Mouse (Mus musculus) CD4-positive, CD25-positive, alpha-beta regulatory T cell, adult 4 months (primary cell): ENCODE results near the gene Ccnt1. TPM values are rescaled to one million over a fixed set of nuclear protein-coding genes. Genes with fewer than 3 reads are reported as not detected.

Experiments used
- ATAC-seq: one replicate; pipeline ENCODE4 v1.8.0; 2017
- polyA plus RNA-seq, 2 experiments: library from polyadenylated mRNA; unstranded; fragments of 100-300 nt; shearing (Covaris generic); gene quantifications; one replicate each; pipeline ENCODE4 v1.2.1; 2017

Ccnt1 gene
- polyA plus RNA-seq, 2 experiments from 2014 or later, result 103 to 104 TPM

GRCm38 (mm10) chr15:98507321-98507720 is 63.4 kb downstream of the Ccnt1 start:
- ATAC-seq, result no peak

GRCm38 (mm10) chr15:98506253-98506957 is 64.3 kb downstream of the Ccnt1 start:
- ATAC-seq, result peak; percentile 18

- peak; percentile 66 for ATAC-seq
These were observed 66.2 kb downstream of the Ccnt1 start for GRCm38 (mm10) chr15:98504514-98504913.

- ATAC-seq, result no peak
These were observed 67.4 kb downstream of the Ccnt1 start for GRCm38 (mm10) chr15:98503317-98503716.

GRCm38 (mm10) chr15:98497631-98498030 is 73.1 kb downstream of the Ccnt1 start:
- no peak for ATAC-seq

GRCm38 (mm10) chr15:98492102-98492501 is 78.6 kb downstream of the Ccnt1 start, which contains the start of gene Olfr279:
Olfr279 (plus strand) TSS chr15:98492402.
- no peak for ATAC-seq

GRCm38 (mm10) chr15:98491332-98491731 is 79.4 kb downstream of the Ccnt1 start:
- ATAC-seq, result no peak

Other genes starting within 250 kb of the Ccnt1 start
- gene Olfr284, start 229.9 kb downstream of the Ccnt1 start, polyA plus RNA-seq, result not detected
- not detected for gene Olfr283, start 190.0 kb downstream of the Ccnt1 start, polyA plus RNA-seq
- gene Olfr282, start 139.7 kb downstream of the Ccnt1 start, polyA plus RNA-seq, result not detected
- gene Olfr281, start 118.3 kb downstream of the Ccnt1 start, polyA plus RNA-seq, result not detected
- gene OR5BS1P, start 101.0 kb downstream of the Ccnt1 start, polyA plus RNA-seq, result not detected
- under 1 TPM in 1 of 2 experiments, not detected in 1; 0.56 TPM for gene Lalba, start 88.2 kb downstream of the Ccnt1 start, polyA plus RNA-seq
- gene Olfr279, start 78.5 kb downstream of the Ccnt1 start, polyA plus RNA-seq, result not detected
- gene Kansl2, start 36.7 kb downstream of the Ccnt1 start, polyA plus RNA-seq, result 10 to 100 TPM; 27.2 to 36.2 TPM
- not detected for gene 4930415O20Rik, start 81 bp upstream of the Ccnt1 start, polyA plus RNA-seq
- gene Adcy6, start 39.2 kb upstream of the Ccnt1 start, polyA plus RNA-seq, result 1 to 10 TPM; 1.1 to 1.5 TPM
- not detected for gene Cacnb3, start 59.9 kb upstream of the Ccnt1 start, polyA plus RNA-seq
- gene Ddx23, start 92.0 kb upstream of the Ccnt1 start, polyA plus RNA-seq, result 10 to 100 TPM; 29.4 to 29.8 TPM
- gene Rnd1, start 106.5 kb upstream of the Ccnt1 start, polyA plus RNA-seq, result 1 to 10 TPM in 1 of 2 experiments, under 1 TPM in 1; 0.35 to 1.9 TPM
- not detected for gene Ccdc65, start 137.3 kb upstream of the Ccnt1 start, polyA plus RNA-seq
- gene Fkbp11, start 157.3 kb upstream of the Ccnt1 start, polyA plus RNA-seq, result 1 to 10 TPM in 1 of 2 experiments, under 1 TPM in 1; 0.75 to 1.0 TPM
- gene Arf3, start 192.3 kb upstream of the Ccnt1 start, polyA plus RNA-seq, result 10 to 100 TPM; 33.0 to 35.3 TPM
- gene Wnt10b, start 207.2 kb upstream of the Ccnt1 start, polyA plus RNA-seq, result not detected
- gene Wnt1, start 218.9 kb upstream of the Ccnt1 start, polyA plus RNA-seq, result not detected
- not detected for gene Ddn, start 238.6 kb upstream of the Ccnt1 start, polyA plus RNA-seq